Mouse (Mus musculus) CH12.LX (cell line): Measurements from ENCODE around the gene Clcnka.

Experiments
- ETS1 ChIP-seq: conservative IDR thresholded peaks from 2 replicates; pipeline ENCODE4 v1.6.1; 2012; ENCODE audit warnings: low read depth, mild to moderate bottlenecking, inconsistent platforms, low read length, improper control_type of control experiment, moderate library complexity
- HCFC1 ChIP-seq: IDR thresholded peaks from 2 replicates; pipeline ENCODE4 v1.6.1; 2012; ENCODE audit warnings: low read depth, mild to moderate bottlenecking, inconsistent platforms, low read length, improper control_type of control experiment
- MAX ChIP-seq: IDR thresholded peaks from 2 replicates; pipeline ENCODE4 v1.6.1; 2011; ENCODE audit warnings: low read length, improper control_type of control experiment
- MYC ChIP-seq: IDR thresholded peaks from 2 replicates; pipeline ENCODE4 v1.6.1; 2011; ENCODE audit warnings: low read depth, mild to moderate bottlenecking, improper control_type of control experiment, low read length
- NRF1 ChIP-seq: IDR thresholded peaks from 2 replicates; pipeline ENCODE4 v1.6.1; 2014; ENCODE audit warnings: low read depth, mild to moderate bottlenecking, inconsistent platforms, low read length, improper control_type of control experiment, moderate library complexity
- POLR2A ChIP-seq: IDR thresholded peaks from 2 replicates; pipeline ENCODE4 v1.6.1; 2011; ENCODE audit warnings: low read depth, mild to moderate bottlenecking, improper control_type of control experiment, low read length
- RCOR1 ChIP-seq: conservative IDR thresholded peaks from 2 replicates; pipeline ENCODE4 v1.6.1; 2012; ENCODE audit warnings: low read depth, mild to moderate bottlenecking, inconsistent platforms, low read length, improper control_type of control experiment
- TCF12 ChIP-seq: IDR thresholded peaks from 2 replicates; pipeline ENCODE4 v1.6.1; 2014; ENCODE audit warnings: low read depth, mild to moderate bottlenecking, inconsistent platforms, low read length, improper control_type of control experiment

GRCm38 (mm10) chr4:141411430-141411992, 13.0 kb upstream of the Clcnka start:
- TF ChIP-seq TCF12: no peak
- no peak for TF ChIP-seq POLR2A
- TF ChIP-seq MYC: no peak
- no peak for TF ChIP-seq HCFC1
- TF ChIP-seq MAX: no peak
- TF ChIP-seq NRF1: no peak
- TF ChIP-seq RCOR1: no peak
- TF ChIP-seq ETS1: no peak
